ENCODE assay signal across 11 mouse cellular contexts in the genomic region with DNA sequence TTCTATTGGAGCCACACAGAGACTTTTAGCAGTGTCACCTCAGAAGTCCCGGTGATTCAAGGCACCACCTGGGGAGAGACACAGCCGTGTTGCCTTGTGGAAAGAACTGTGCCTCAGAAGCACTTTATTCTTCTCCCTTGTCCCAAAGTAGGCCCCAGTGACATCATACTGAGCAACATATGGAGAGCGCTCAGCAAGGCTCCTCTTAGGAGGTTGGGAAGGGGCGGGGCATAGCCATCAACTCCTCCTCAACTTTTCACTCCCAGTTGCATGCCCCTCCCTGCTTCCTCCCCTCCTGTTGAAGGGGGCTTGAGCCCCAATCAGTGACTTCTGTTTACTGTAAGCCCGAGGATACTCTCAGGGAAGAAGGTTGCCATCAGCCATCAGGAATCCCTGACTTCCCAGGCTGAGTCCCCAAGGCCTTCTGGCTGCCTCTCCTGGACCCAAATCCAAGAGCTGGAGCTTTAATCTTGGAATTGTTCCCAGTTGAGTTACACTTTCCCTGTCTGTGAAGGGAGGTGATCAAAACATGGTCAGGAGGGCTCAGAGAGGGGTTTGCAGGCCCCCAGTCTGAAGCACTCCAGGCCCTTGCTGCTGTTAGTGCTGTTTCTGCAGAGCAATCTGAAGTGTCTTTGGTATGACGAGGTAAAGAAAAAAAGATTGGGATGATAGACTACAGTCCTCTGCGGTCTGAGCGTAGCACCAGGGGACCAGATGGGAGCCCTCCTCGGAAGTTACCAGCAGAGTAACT. TPM values are rescaled to one million over a fixed set of nuclear protein-coding genes. Genes with fewer than 3 reads are reported as not detected.
DNase-seq lines count a peak whose midpoint lies in the region; ATAC-seq lines count a peak whose summit lies in the region.
"Had no signal": no experiment of that assay in that cellular context is flagged by ENCODE, and none has a peak within 500 bp of the region (broad histone marks: within the 10 kb centered on the region; RNA-seq: fewer than 3 reads in every experiment).

No protein-coding gene starts in this region.

- peak overlapping the region; percentile 45 for H3K4me3 ChIP-seq in kidney, embryonic 14.5 days (ENCODE audit: low read length)
- H3K4me3 ChIP-seq in neural tube, embryonic 12.5 days, result no peak overlapping the region
- H3K4me3 ChIP-seq in limb, embryonic 15.5 days, result no peak overlapping the region
- H3K4me3 ChIP-seq: heart, embryonic 12.5 days; megakaryocyte, embryonic 14.5 days had no signal

- peak overlapping the region; percentile 81 for H3K4me2 ChIP-seq in kidney, embryonic 14.5 days (replicated peaks; ENCODE audit: low read depth, low read length)
- 0 out of 2 replicates have a peak overlapping the region, but pooled peaks have one; percentile 9 for H3K4me2 ChIP-seq in neural tube, embryonic 12.5 days (replicated peaks)
- H3K4me2 ChIP-seq in limb, embryonic 15.5 days, result 0 out of 2 replicates have a peak overlapping the region, but pooled peaks have one; percentile 10
- H3K4me2 ChIP-seq: liver, embryonic 11.5 days had no signal

- no peaks in the 10 kb centered on the region for H3K36me3 ChIP-seq in kidney, embryonic 14.5 days (ENCODE audit: control insufficient read depth, insufficient read depth, low read length)
- H3K36me3 ChIP-seq in neural tube, embryonic 12.5 days, result no peaks in the 10 kb centered on the region
- no peaks in the 10 kb centered on the region for H3K36me3 ChIP-seq in limb, embryonic 15.5 days
- H3K36me3 ChIP-seq: heart, embryonic 12.5 days had no signal

- H3K4me1 ChIP-seq in kidney, embryonic 14.5 days (ENCODE audit: control insufficient read depth, insufficient read depth, low read length), result peaks cover 25% of the 10 kb centered on the region; the same call in 1 of the 2 replicates
- peaks cover 25% of the 10 kb centered on the region for H3K4me1 ChIP-seq in neural tube, embryonic 12.5 days
- peaks cover 28% of the 10 kb centered on the region for H3K4me1 ChIP-seq in limb, embryonic 15.5 days

- peak overlapping the region; percentile 51; the same call in 1 of the 2 replicates for H3K27ac ChIP-seq in kidney, embryonic 14.5 days (ENCODE audit: low read depth, low read length)
- no peak overlapping the region for H3K27ac ChIP-seq in neural tube, embryonic 12.5 days
- H3K27ac ChIP-seq in limb, embryonic 15.5 days, result no peak overlapping the region

- H3K9me3 ChIP-seq in kidney, embryonic 14.5 days (ENCODE audit: control insufficient read depth, low read length), result no peaks in the 10 kb centered on the region
- H3K9me3 ChIP-seq in neural tube, embryonic 12.5 days, result no peaks in the 10 kb centered on the region
- H3K9me3 ChIP-seq in limb, embryonic 15.5 days, result no peaks in the 10 kb centered on the region
- H3K9me3 ChIP-seq: heart, embryonic 12.5 days; megakaryocyte, embryonic 14.5 days had no signal

- peak; percentile 45 to 49 for DNase-seq in cerebellum, postnatal 10 days
- DNase-seq in cerebellum, adult 9-11 months, result no peak
- DNase-seq in kidney, adult 18-20 months, result no peak
- DNase-seq in neural tube, embryonic 10.5 days (ENCODE audit: extremely low spot score, low spot score), result no peak
- DNase-seq in frontal cortex, postnatal 36 days (ENCODE audit: low spot score in 2 of 2), result no peak

- peak overlapping the region; percentile 63; the same call in 1 of the 2 replicates for H3K9ac ChIP-seq in kidney, embryonic 14.5 days (ENCODE audit: low read depth, low read length)
- no peak overlapping the region for H3K9ac ChIP-seq in neural tube, embryonic 12.5 days
- no peak overlapping the region for H3K9ac ChIP-seq in limb, embryonic 15.5 days
- H3K9ac ChIP-seq: heart, embryonic 12.5 days had no signal

- 30% methylated on average over 9 of the region's 9 CpGs for WGBS in kidney, embryonic 14.5 days
- 38% methylated on average over 9 of the region's 9 CpGs for WGBS in neural tube, embryonic 12.5 days
- WGBS in limb, embryonic 15.5 days, result 35% methylated on average over 9 of the region's 9 CpGs

- peak; percentile 58 for ATAC-seq in kidney, embryonic 14.5 days (ENCODE audit: low FRiP score, low TSS enrichment)
- ATAC-seq in neural tube, embryonic 12.5 days (ENCODE audit: low FRiP score, low read depth), result no peak
- no peak for ATAC-seq in limb, embryonic 15.5 days (ENCODE audit: insufficient number of reproducible peaks, low FRiP score, low TSS enrichment, low read depth)

- H3K27me3 ChIP-seq in kidney, embryonic 14.5 days (ENCODE audit: control insufficient read depth, insufficient read depth, low read length), result peaks cover 32% of the 10 kb centered on the region
- H3K27me3 ChIP-seq in neural tube, embryonic 12.5 days (replicated peaks), result peaks cover 41% of the 10 kb centered on the region
- H3K27me3 ChIP-seq in limb, embryonic 15.5 days, result peaks cover 52% of the 10 kb centered on the region

RNA-seq across cellular contexts. Expression of a gene that starts 1.6 kb away (rescaled TPM):
- polyA plus RNA-seq in kidney, embryonic 14.5 days (2014; fragmentation: Nextera tagmentation; extraction: Ambion mirVana), result 6.3 and 12.4 TPM in 2 replicates
- polyA plus RNA-seq in neural tube, embryonic 12.5 days (2016; fragmentation: Nextera tagmentation; extraction: Ambion mirVana), result 0.28 and 0.32 TPM in 2 replicates
- 0.32 and 0.43 TPM in 2 replicates for polyA plus RNA-seq in limb, embryonic 15.5 days (2015; fragmentation: Nextera tagmentation; extraction: Ambion mirVana)

RNA-seq across cellular contexts. Expression of a gene that starts 45.3 kb away (rescaled TPM):
- 1.1 and 1.9 TPM in 2 replicates for polyA plus RNA-seq in kidney, embryonic 14.5 days (2014; fragmentation: Nextera tagmentation; extraction: Ambion mirVana)
- polyA plus RNA-seq in neural tube, embryonic 12.5 days (2016; fragmentation: Nextera tagmentation; extraction: Ambion mirVana), result 6.0 and 7.8 TPM in 2 replicates
- polyA plus RNA-seq in limb, embryonic 15.5 days (2015; fragmentation: Nextera tagmentation; extraction: Ambion mirVana), result 0.78 and 0.99 TPM in 2 replicates

Comparison
In these comparisons a context has a peak if more than half of its experiments do, and no peak if none do; other contexts are left out.
1. DNase-seq: peak in cerebellum, postnatal 10 days (2 of 2); none in cerebellum, adult 9-11 months (single experiment), kidney, adult 18-20 months (single experiment), neural tube, embryonic 10.5 days (single experiment) and frontal cortex, postnatal 36 days (0 of 2).
2. H3K4me2 ChIP-seq: peak in every context shown above with its lines; median percentile 81 in kidney, embryonic 14.5 days; 10 in limb, embryonic 15.5 days; 9 in neural tube, embryonic 12.5 days.